Mouse (Mus musculus) forelimb bud, embryonic 11.5 days (tissue): ENCODE results near the gene Ung.

Experiments used
- DNase-seq: peaks from one replicate; pipeline ENCODE4 v3.0.0-alpha.2; 2012; ENCODE audit warnings: low read depth, low spot score

Ung gene

GRCm38 (mm10) chr5:114130698-114131520 lies 723 bp downstream of the Ung start:
- DNase-seq = peak; percentile 90

GRCm38 (mm10) chr5:114131521-114131840 lies 1.3 kb downstream of the Ung start:
- DNase-seq = peak; percentile 43

- no peak for DNase-seq
Observed at GRCm38 (mm10) chr5:114132841-114133240, 2.7 kb downstream of the Ung start.

GRCm38 (mm10) chr5:114134091-114134534 lies 3.9 kb downstream of the Ung start:
- no peak for DNase-seq

GRCm38 (mm10) chr5:114135516-114135915 lies 5.3 kb downstream of the Ung start:
- DNase-seq = no peak

GRCm38 (mm10) chr5:114137481-114138276 lies 7.5 kb downstream of the Ung start:
- no peak for DNase-seq

- DNase-seq = no peak
Observed at GRCm38 (mm10) chr5:114138277-114139164, 8.3 kb downstream of the Ung start.

- DNase-seq = no peak
Observed at GRCm38 (mm10) chr5:114139175-114139574, 9.0 kb downstream of the Ung start.

GRCm38 (mm10) chr5:114146028-114146888 lies 16.1 kb downstream of the Ung start, which contains the start of gene Acacb:
Gene Acacb (plus strand): TSS chr5:114146535.
- peak; percentile 33 for DNase-seq

GRCm38 (mm10) chr5:114147043-114147972 lies 17.1 kb downstream of the Ung start:
- DNase-seq = no peak

GRCm38 (mm10) chr5:114152359-114153092 lies 22.3 kb downstream of the Ung start:
- no peak for DNase-seq

- peak; percentile 71 for DNase-seq
Observed at GRCm38 (mm10) chr5:114153490-114153889, 23.3 kb downstream of the Ung start.

- DNase-seq = no peak
Observed at GRCm38 (mm10) chr5:114154765-114155164, 24.6 kb downstream of the Ung start.

- DNase-seq = no peak
Observed at GRCm38 (mm10) chr5:114155168-114155933, 25.2 kb downstream of the Ung start.

GRCm38 (mm10) chr5:114157236-114157635 lies 27.1 kb downstream of the Ung start:
- DNase-seq = no peak

- DNase-seq = no peak
Observed at GRCm38 (mm10) chr5:114161424-114161823, 31.2 kb downstream of the Ung start.

GRCm38 (mm10) chr5:114162106-114162815 lies 32.1 kb downstream of the Ung start:
- no peak for DNase-seq
